29 mouse cellular contexts compared by ENCODE assay signal in genomic region chr19:46521698-46522097, GRCm38 (mm10). TPM values are rescaled to one million over a fixed set of nuclear protein-coding genes. Genes with fewer than 3 reads are reported as not detected.
DNase-seq lines count a peak whose midpoint lies in the region; ATAC-seq and TF ChIP-seq lines count a peak whose summit lies in the region.
"Had no signal": no experiment of that assay in that cellular context is flagged by ENCODE, and none has a peak within 500 bp of the region (broad histone marks: within the 10 kb centered on the region; RNA-seq: fewer than 3 reads in every experiment).

No protein-coding gene starts in this region.

- no peak overlapping the region for H3K27ac ChIP-seq in liver, embryonic 12.5 days
- no peak overlapping the region; the same call in 1 of the 2 replicates for H3K27ac ChIP-seq in liver, embryonic 11.5 days (ENCODE audit: low read depth, low read length)
- H3K27ac ChIP-seq in MEL (ENCODE audit: control insufficient read depth, low read depth, low read length) (no peak overlapping the region), macrophage (peak overlapping the region; percentile 98)
- no peak overlapping the region for H3K27ac ChIP-seq in left cerebral cortex, adult 2 months
- H3K27ac ChIP-seq: embryonic facial prominence, embryonic 12.5 days; neural tube, embryonic 12.5 days had no signal

- TF ChIP-seq POLR2A in MEL (IDR thresholded peaks at IDR 0.05; ENCODE audit: control insufficient read depth in 1 of 2, insufficient read depth in 1 of 2, low read depth in 1 of 2, low read length in 2 of 2, poor library complexity in 1 of 2), result no peak

- 0 out of 2 replicates have a peak overlapping the region, but pooled peaks have one; percentile 30 for H3K9ac ChIP-seq in liver, embryonic 12.5 days
- H3K9ac ChIP-seq in liver, embryonic 11.5 days (ENCODE audit: low read depth, low read length), result no peak overlapping the region
- H3K9ac ChIP-seq in MEL (ENCODE audit: control insufficient read depth, low read depth, low read length, poor library complexity, severe bottlenecking), result no peak overlapping the region; the same call in 1 of the 2 replicates
- H3K9ac ChIP-seq: embryonic facial prominence, embryonic 12.5 days; forebrain, embryonic 12.5 days; heart, embryonic 15.5 days; neural tube, embryonic 12.5 days had no signal

- DNase-seq in liver, embryonic 11.5 days (ENCODE audit: low spot score), result no peak
- DNase-seq in 3T3-L1 (ENCODE audit: low read depth, low spot score) (peak; percentile 77), MEL (ENCODE audit: low read depth, low spot score) (peak; percentile 31)
- DNase-seq in ovary, postnatal 10 days (ENCODE audit: low spot score), result no peak
- no peak for DNase-seq in left cerebral cortex, adult 2 months (ENCODE audit: extremely low spot score in 1 of 2, low spot score in 2 of 2)
- DNase-seq in adrenal gland, postnatal 14 days, result no peak
- DNase-seq: B cell, adult 2 months; cerebellum, adult 11-12 months; cerebellum, postnatal 25 days; gastrocnemius, postnatal 25 days; heart, postnatal 4 days; kidney, adult 9 months; layer of hippocampus, postnatal 36 days; lung, adult 2 months; lung, postnatal 36 days; retina, postnatal 1 day; right cerebral cortex, postnatal 4 days; thymus, adult 18-20 months; thymus, postnatal 36 days had no signal

- TF ChIP-seq RAD21 in MEL (IDR thresholded peaks at IDR 0.05; ENCODE audit: low read depth, low read length), result no peak

- H3K36me3 ChIP-seq in liver, embryonic 12.5 days, result peaks cover 2% of the 10 kb centered on the region
- no peaks in the 10 kb centered on the region; the same call in 1 of the 2 replicates for H3K36me3 ChIP-seq in liver, embryonic 11.5 days (ENCODE audit: control insufficient read depth, insufficient read depth, low read length)
- peaks cover 0 to 4% of the 10 kb centered on the region in 2 experiments; a peak in 2 of 4 replicates for H3K36me3 ChIP-seq in MEL (ENCODE audit: control insufficient read depth in 1 of 2, insufficient read depth in 2 of 2, low read length in 2 of 2)
- H3K36me3 ChIP-seq in macrophage (ENCODE audit: inconsistent target), result no peaks in the 10 kb centered on the region
- H3K36me3 ChIP-seq: embryonic facial prominence, embryonic 12.5 days had no signal

- peaks cover 33% of the 10 kb centered on the region for H3K27me3 ChIP-seq in liver, embryonic 12.5 days (replicated peaks)
- H3K27me3 ChIP-seq in liver, embryonic 11.5 days (replicated peaks; ENCODE audit: control insufficient read depth, insufficient read depth, low read length), result no peaks in the 10 kb centered on the region; the same call in 1 of the 2 replicates
- no peaks in the 10 kb centered on the region for H3K27me3 ChIP-seq in MEL (ENCODE audit: control insufficient read depth in 1 of 2, insufficient read depth in 2 of 2, low read length in 2 of 2)
- H3K27me3 ChIP-seq: embryonic facial prominence, embryonic 12.5 days; forebrain, embryonic 12.5 days; heart, embryonic 15.5 days; neural tube, embryonic 12.5 days had no signal

- H3K9me3 ChIP-seq in liver, embryonic 12.5 days (replicated peaks), result no peaks in the 10 kb centered on the region
- H3K9me3 ChIP-seq in liver, embryonic 11.5 days (ENCODE audit: control insufficient read depth, low read length), result no peaks in the 10 kb centered on the region
- no peaks in the 10 kb centered on the region for H3K9me3 ChIP-seq in MEL (replicated peaks; ENCODE audit: insufficient read depth, low read length)
- H3K9me3 ChIP-seq: embryonic facial prominence, embryonic 12.5 days; forebrain, embryonic 12.5 days; heart, embryonic 15.5 days; neural tube, embryonic 12.5 days had no signal

- peaks cover 80% of the 10 kb centered on the region for H3K4me1 ChIP-seq in liver, embryonic 12.5 days
- H3K4me1 ChIP-seq in liver, embryonic 11.5 days (replicated peaks; ENCODE audit: control insufficient read depth, insufficient read depth, low read length), result peaks cover 51% of the 10 kb centered on the region
- peaks cover 6 to 23% of the 10 kb centered on the region in 2 experiments for H3K4me1 ChIP-seq in MEL (ENCODE audit: control insufficient read depth in 1 of 2, insufficient read depth in 2 of 2, low read length in 2 of 2)

- no peak for TF ChIP-seq CTCF in MEL (IDR thresholded peaks at IDR 0.05 in 2 of 3, conservative IDR thresholded peaks at IDR 0.05 in 1 of 3; ENCODE audit: control insufficient read depth in 1 of 3, insufficient read depth in 1 of 3, low read depth in 2 of 3, low read length in 3 of 3, poor library complexity in 1 of 3, severe bottlenecking in 1 of 3)
- TF ChIP-seq CTCF in left cerebral cortex, adult 2 months (IDR thresholded peaks at IDR 0.05), result no peak

- no peaks in the 10 kb centered on the region for H3K79me2 ChIP-seq in MEL (ENCODE audit: control insufficient read depth, insufficient read depth, low read length, poor library complexity)
- no peaks in the 10 kb centered on the region for H3K79me2 ChIP-seq in macrophage (ENCODE audit: inconsistent target)

- no peak for ATAC-seq in liver, embryonic 12.5 days
- no peak for ATAC-seq in liver, embryonic 11.5 days (replicated peaks; ENCODE audit: low FRiP score)
- ATAC-seq: hindbrain, embryonic 16.5 days; intestine, embryonic 16.5 days had no signal

- intact Hi-C loops in left cerebral cortex, adult 2 months (cut with DNase I), result no loop called here

- no peak overlapping the region for H3K4me3 ChIP-seq in liver, embryonic 12.5 days
- no peak overlapping the region for H3K4me3 ChIP-seq in liver, embryonic 11.5 days (ENCODE audit: low read depth, low read length)
- peak overlapping the region in 1 of 2 experiments; percentile 47; a peak in 3 of 4 replicates for H3K4me3 ChIP-seq in MEL (ENCODE audit: control insufficient read depth in 1 of 2, insufficient read depth in 1 of 2, low read depth in 2 of 2, low read length in 2 of 2)
- no peak overlapping the region for H3K4me3 ChIP-seq in macrophage (ENCODE audit: inconsistent target)
- H3K4me3 ChIP-seq in left cerebral cortex, adult 2 months, result no peak overlapping the region
- H3K4me3 ChIP-seq: embryonic facial prominence, embryonic 12.5 days; erythroblast, embryonic 14.5 days; forebrain, embryonic 12.5 days; heart, embryonic 15.5 days; neural tube, embryonic 12.5 days had no signal

- H3K4me2 ChIP-seq in liver, embryonic 12.5 days, result 0 out of 2 replicates have a peak overlapping the region, but pooled peaks have one; percentile 45
- no peak overlapping the region for H3K4me2 ChIP-seq in liver, embryonic 11.5 days
- H3K4me2 ChIP-seq: embryonic facial prominence, embryonic 12.5 days; forebrain, embryonic 12.5 days; midbrain, embryonic 11.5 days; neural tube, embryonic 12.5 days had no signal

- peak in 1 of 2 experiments; percentile 22; a peak in 2 of 4 replicates for TF ChIP-seq EP300 in MEL (IDR thresholded peaks at IDR 0.05; ENCODE audit: low read depth in 1 of 2, low read length in 2 of 2)

TF ChIP-seq in MEL, 35 proteins besides CTCF, POLR2A, EP300 and RAD21:
- TF ChIP-seq GABPA (IDR thresholded peaks at IDR 0.05; ENCODE audit: low read depth, low read length) (no peak), ZNF384 (IDR thresholded peaks at IDR 0.05; ENCODE audit: low read depth, low read length) (peak; percentile 37; the same call in 1 of the 2 replicates)

RNA-seq across cellular contexts. Expression of gene Trim8, which starts 20.2 kb away (rescaled TPM):
- 19.0 and 19.5 TPM in 2 replicates for polyA plus RNA-seq in liver, embryonic 12.5 days (2016; fragmentation: Nextera tagmentation; extraction: Ambion mirVana)
- polyA plus RNA-seq in liver, embryonic 11.5 days (2014; fragmentation: Nextera tagmentation; extraction: Ambion mirVana), result 22.9 and 24.1 TPM in 2 replicates
- total RNA-seq in MEL (2012; rRNA removed), result 19.1 and 21.2 TPM in 2 replicates
- polyA plus RNA-seq in MEL (2012; ENCODE audit: insufficient read depth in 1 of 2, insufficient read length in 2 of 2, low read depth in 1 of 2, low replicate concordance in 2 of 2, missing spikeins in 1 of 2), result 10 to 100 TPM in 1 of 2 experiments, not detected in 1; 57.2 TPM
- total RNA-seq in macrophage (2018; cell fraction: chromatin; rRNA removed), result 10 to 100 TPM; 15.9 to 99.6 (median 53.2) TPM
- total RNA-seq in macrophage (2018; cell fraction: cytosol; rRNA removed), result 100 to 1,000 TPM in 1 of 26 experiments, 10 to 100 TPM in 25; 25.7 to 101 (median 73.3) TPM
- 100 to 1,000 TPM in 4 of 26 experiments, 10 to 100 TPM in 22; 24.4 to 126 (median 65.5) TPM for total RNA-seq in macrophage (2018; cell fraction: nucleus; rRNA removed)
- 33.5 to 58.8 TPM (median 46.5 TPM) in 3 replicates for polyA plus RNA-seq in macrophage (2018)
- 100 to 1,000 TPM; 114 to 121 TPM for total RNA-seq in left cerebral cortex, adult 2 months (2021)
- total RNA-seq in adrenal gland, postnatal 14 days (2021), result 39.3 and 44.9 TPM in 2 replicates

RNA-seq across cellular contexts. Expression of gene Arl3, which starts 51.3 kb away (rescaled TPM):
- polyA plus RNA-seq in liver, embryonic 12.5 days (2016; fragmentation: Nextera tagmentation; extraction: Ambion mirVana), result 37.2 and 38.4 TPM in 2 replicates
- polyA plus RNA-seq in liver, embryonic 11.5 days (2014; fragmentation: Nextera tagmentation; extraction: Ambion mirVana), result 42.6 and 50.5 TPM in 2 replicates
- 62.4 and 74.8 TPM in 2 replicates for total RNA-seq in MEL (2012; rRNA removed)
- polyA plus RNA-seq in MEL (2012; ENCODE audit: insufficient read depth in 1 of 2, insufficient read length in 2 of 2, low read depth in 1 of 2, low replicate concordance in 2 of 2, missing spikeins in 1 of 2), result 100 to 1,000 TPM in 1 of 2 experiments, not detected in 1; 123 TPM
- 10 to 100 TPM in 10 of 26 experiments, 1 to 10 TPM in 16; 1.4 to 28.2 (median 8.6) TPM for total RNA-seq in macrophage (2018; cell fraction: chromatin; rRNA removed)
- total RNA-seq in macrophage (2018; cell fraction: cytosol; rRNA removed), result 10 to 100 TPM; 24.0 to 41.5 (median 31.3) TPM
- 10 to 100 TPM in 11 of 26 experiments, 1 to 10 TPM in 15; 3.3 to 25.5 (median 8.6) TPM for total RNA-seq in macrophage (2018; cell fraction: nucleus; rRNA removed)
- 31.2 to 78.5 TPM (median 36.3 TPM) in 3 replicates for polyA plus RNA-seq in macrophage (2018)
- 100 to 1,000 TPM; 120 to 129 TPM for total RNA-seq in left cerebral cortex, adult 2 months (2021)
- total RNA-seq in adrenal gland, postnatal 14 days (2021), result 57.0 and 60.7 TPM in 2 replicates

RNA-seq across cellular contexts. Expression of gene Sfxn2, which starts 51.5 kb away (rescaled TPM):
- polyA plus RNA-seq in liver, embryonic 12.5 days (2016; fragmentation: Nextera tagmentation; extraction: Ambion mirVana), result 18.5 and 18.9 TPM in 2 replicates
- 24.7 and 26.2 TPM in 2 replicates for polyA plus RNA-seq in liver, embryonic 11.5 days (2014; fragmentation: Nextera tagmentation; extraction: Ambion mirVana)
- 16.1 and 20.3 TPM in 2 replicates for total RNA-seq in MEL (2012; rRNA removed)
- polyA plus RNA-seq in MEL (2012; ENCODE audit: insufficient read depth in 1 of 2, insufficient read length in 2 of 2, low read depth in 1 of 2, low replicate concordance in 2 of 2, missing spikeins in 1 of 2) (10 to 100 TPM; 21.2 to 36.6 TPM), macrophage (2018) (3.7 to 8.0 TPM (median 6.1 TPM) in 3 replicates)
- total RNA-seq in macrophage (2018; cell fraction: chromatin; rRNA removed), result 10 to 100 TPM in 12 of 26 experiments, 1 to 10 TPM in 13, under 1 TPM in 1; 1.00 to 20.7 (median 9.2) TPM
- total RNA-seq in macrophage (2018; cell fraction: cytosol; rRNA removed), result 1 to 10 TPM; 4.2 to 8.7 (median 6.3) TPM
- 10 to 100 TPM in 10 of 26 experiments, 1 to 10 TPM in 16; 2.9 to 19.8 (median 7.7) TPM for total RNA-seq in macrophage (2018; cell fraction: nucleus; rRNA removed)
- total RNA-seq in left cerebral cortex, adult 2 months (2021), result 1 to 10 TPM; 4.6 to 7.4 TPM
- 11.5 and 12.7 TPM in 2 replicates for total RNA-seq in adrenal gland, postnatal 14 days (2021)

Comparison
In these comparisons a context has a peak if more than half of its experiments do, and no peak if none do; other contexts are left out.
1. DNase-seq: peak in 3T3-L1 (single experiment) and MEL (single experiment); none in liver, embryonic 11.5 days (single experiment), ovary, postnatal 10 days (single experiment), left cerebral cortex, adult 2 months (0 of 2) and adrenal gland, postnatal 14 days (single experiment).